Comparison of ENCODE assay signal across 9 mouse cellular contexts in the genomic region with DNA sequence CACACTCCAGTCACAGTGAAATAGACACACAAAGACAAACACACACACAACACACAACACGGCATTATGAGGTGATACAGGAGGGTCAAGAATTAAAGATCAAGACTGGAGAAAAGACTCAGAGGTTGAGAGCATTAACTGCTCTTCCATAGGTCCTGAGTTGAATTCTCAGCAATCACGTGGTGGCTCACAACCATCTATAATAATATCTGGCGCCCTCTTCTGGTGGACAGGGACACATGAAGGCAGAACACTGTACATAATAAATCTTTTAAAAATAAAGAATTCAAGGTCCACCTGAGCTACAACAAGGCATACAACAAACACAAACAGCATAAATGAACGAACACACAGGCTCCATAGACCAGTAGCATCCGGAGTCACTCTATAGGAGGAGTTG. TPM values are rescaled to one million over a fixed set of nuclear protein-coding genes. Genes with fewer than 3 reads are reported as not detected.
A peak's percentile ranks its signal among the peaks of the same experiment; 100 is the strongest.
DNase-seq lines count a peak whose midpoint lies in the region; ATAC-seq lines count a peak whose summit lies in the region.
"Had no signal": no experiment of that assay in that cellular context is flagged by ENCODE, and none has a peak within 500 bp of the region (broad histone marks: within the 10 kb centered on the region; RNA-seq: fewer than 3 reads in every experiment).

No protein-coding gene starts in this region.

- DNase-seq in cerebellum, postnatal 36 days, result no peak
- peak; percentile 89 for DNase-seq in 3T3-L1 (ENCODE audit: low read depth, low spot score)
- peak; percentile 55 to 70 for DNase-seq in kidney, postnatal 36 days
- peak; percentile 88 for DNase-seq in naive thymus-derived CD4-positive, alpha-beta T cell, adult 2 months (ENCODE audit: low read depth)
- no peak for DNase-seq in urinary bladder, adult 18-20 months (ENCODE audit: low spot score in 2 of 2)
- no peak for DNase-seq in cerebellum, postnatal 4 days (ENCODE audit: low spot score in 2 of 2)

- no peak overlapping the region for H3K4me2 ChIP-seq in embryonic facial prominence, embryonic 13.5 days
- H3K4me2 ChIP-seq: stomach, embryonic 15.5 days had no signal

- peak; percentile 31; the same call in 1 of the 2 replicates for ATAC-seq in cerebellum, adult (ENCODE audit: insufficient number of reproducible peaks, low FRiP score, low TSS enrichment)
- ATAC-seq in embryonic facial prominence, embryonic 13.5 days (ENCODE audit: insufficient number of reproducible peaks, insufficient read depth, low FRiP score, low TSS enrichment, low read depth), result 0 out of 2 replicates have a peak, but pooled peaks have one; percentile 27

- H3K27ac ChIP-seq in embryonic facial prominence, embryonic 13.5 days, result no peak overlapping the region
- H3K27ac ChIP-seq: stomach, embryonic 15.5 days had no signal

- peaks cover 11% of the 10 kb centered on the region; the same call in 1 of the 2 replicates for H3K27me3 ChIP-seq in embryonic facial prominence, embryonic 13.5 days
- H3K27me3 ChIP-seq: stomach, embryonic 15.5 days had no signal

- no peaks in the 10 kb centered on the region for H3K9me3 ChIP-seq in embryonic facial prominence, embryonic 13.5 days
- H3K9me3 ChIP-seq: stomach, embryonic 15.5 days had no signal

- WGBS in embryonic facial prominence, embryonic 13.5 days, result 34% methylated on average over 5 of the region's 5 CpGs

- H3K4me3 ChIP-seq in embryonic facial prominence, embryonic 13.5 days, result no peak overlapping the region
- H3K4me3 ChIP-seq: stomach, embryonic 15.5 days had no signal

- H3K4me1 ChIP-seq in embryonic facial prominence, embryonic 13.5 days, result no peaks in the 10 kb centered on the region
- H3K4me1 ChIP-seq: stomach, embryonic 15.5 days had no signal

- H3K36me3 ChIP-seq in embryonic facial prominence, embryonic 13.5 days, result peaks cover 23% of the 10 kb centered on the region

- H3K9ac ChIP-seq in embryonic facial prominence, embryonic 13.5 days, result no peak overlapping the region
- H3K9ac ChIP-seq: stomach, embryonic 15.5 days had no signal

RNA-seq across cellular contexts. Expression of a gene that starts 13.1 kb away (rescaled TPM):
- 1,782 and 1,797 TPM in 2 replicates for polyA plus RNA-seq in embryonic facial prominence, embryonic 13.5 days (2015; fragmentation: Nextera tagmentation; extraction: Ambion mirVana)

RNA-seq across cellular contexts. Expression of a gene that starts 13.3 kb away (rescaled TPM):
- polyA plus RNA-seq in embryonic facial prominence, embryonic 13.5 days (2015; fragmentation: Nextera tagmentation; extraction: Ambion mirVana), result 45.7 and 49.6 TPM in 2 replicates

RNA-seq across cellular contexts. Expression of a gene that starts 17.6 kb away (rescaled TPM):
- 7.0 and 7.2 TPM in 2 replicates for polyA plus RNA-seq in embryonic facial prominence, embryonic 13.5 days (2015; fragmentation: Nextera tagmentation; extraction: Ambion mirVana)

RNA-seq across cellular contexts. Expression of a gene that starts 28.5 kb away (rescaled TPM):
- 36.2 and 40.7 TPM in 2 replicates for polyA plus RNA-seq in embryonic facial prominence, embryonic 13.5 days (2015; fragmentation: Nextera tagmentation; extraction: Ambion mirVana)

RNA-seq across cellular contexts. Expression of a gene that starts 28.8 kb away (rescaled TPM):
- 176 and 190 TPM in 2 replicates for polyA plus RNA-seq in embryonic facial prominence, embryonic 13.5 days (2015; fragmentation: Nextera tagmentation; extraction: Ambion mirVana)

Comparison
In these comparisons a context has a peak if more than half of its experiments do, and no peak if none do; other contexts are left out.
1. DNase-seq: peak in 3T3-L1 (single experiment), kidney, postnatal 36 days (2 of 2) and naive thymus-derived CD4-positive, alpha-beta T cell, adult 2 months (single experiment); none in cerebellum, postnatal 36 days (0 of 2), urinary bladder, adult 18-20 months (0 of 2) and cerebellum, postnatal 4 days (0 of 2).